Mouse (Mus musculus) gastrocnemius, postnatal 4 days (tissue): Measurements from ENCODE around the gene Rassf2. TPM values are rescaled to one million over a fixed set of nuclear protein-coding genes. Genes with fewer than 3 reads are reported as not detected.

Source experiments
- DNase-seq, 2 experiments: peaks; one replicate each; pipeline ENCODE4 v3.0.0; 2021 to 2022; ENCODE audit warnings: low spot score in 2 of 2, mixed read lengths in 2 of 2
- total RNA-seq, 2 experiments: library from RNA; stranded (reverse); gene quantifications; 2 replicates each; pipeline ENCODE4 v1.2.3; 2021

Rassf2 gene
- total RNA-seq, 2 experiments from 2014 or later: 31.6 to 32.5 TPM

- peak in 1 of 2 experiments; percentile 13 for DNase-seq
Observed at GRCm38 (mm10) chr2:131956336-131957256, 73.5 kb downstream of the Rassf2 start.

GRCm38 (mm10) chr2:131955264-131955663, 74.8 kb downstream of the Rassf2 start:
- DNase-seq: peak in 1 of 2 experiments; percentile 16

- DNase-seq: no peak
Observed at GRCm38 (mm10) chr2:131954835-131955234, 75.2 kb downstream of the Rassf2 start.

- DNase-seq: no peak
Observed at GRCm38 (mm10) chr2:131953711-131954110, 76.3 kb downstream of the Rassf2 start.

GRCm38 (mm10) chr2:131952961-131953538, 77.0 kb downstream of the Rassf2 start:
- DNase-seq: peak in 1 of 2 experiments; percentile 14

- no peak for DNase-seq
Observed at GRCm38 (mm10) chr2:131952456-131952855, 77.6 kb downstream of the Rassf2 start.

GRCm38 (mm10) chr2:131950598-131951095, 79.4 kb downstream of the Rassf2 start, which contains the start of gene Prnd:
Gene Prnd, plus strand, starts transcription at chr2:131950861.
- no peak for DNase-seq

GRCm38 (mm10) chr2:131949767-131950597, 80.1 kb downstream of the Rassf2 start:
- peak in 1 of 2 experiments; percentile 6 for DNase-seq

- DNase-seq: peak in 1 of 2 experiments; percentile 9
Observed at GRCm38 (mm10) chr2:131948916-131949639, 81.0 kb downstream of the Rassf2 start.

- peak in 1 of 2 experiments; percentile 2 for DNase-seq
Observed at GRCm38 (mm10) chr2:131948156-131948555, 81.9 kb downstream of the Rassf2 start.

GRCm38 (mm10) chr2:131946351-131946750, 83.7 kb downstream of the Rassf2 start:
- peak in 1 of 2 experiments; percentile 14 for DNase-seq

- peak in 1 of 2 experiments; percentile 7 for DNase-seq
Observed at GRCm38 (mm10) chr2:131945765-131946164, 84.3 kb downstream of the Rassf2 start.

- peak in 1 of 2 experiments; percentile 6 for DNase-seq
Observed at GRCm38 (mm10) chr2:131945225-131945624, 84.8 kb downstream of the Rassf2 start.

GRCm38 (mm10) chr2:131944370-131944769, 85.7 kb downstream of the Rassf2 start:
- DNase-seq: no peak

- no peak for DNase-seq
Observed at GRCm38 (mm10) chr2:131941501-131941900, 88.6 kb downstream of the Rassf2 start.

GRCm38 (mm10) chr2:131940506-131940905, 89.6 kb downstream of the Rassf2 start:
- DNase-seq: no peak
